Mouse (Mus musculus) hindbrain, embryonic 15.5 days (tissue): ENCODE results near the gene Il17rc. TPM values are rescaled to one million over a fixed set of nuclear protein-coding genes. Genes with fewer than 3 reads are reported as not detected.

Source experiments
- ATAC-seq: fragments of 200-750 bp; cut with Nextera tagmentation; 2 replicates; pipeline ENCODE4 v1.8.0; 2017; ENCODE audit warnings: low read depth, moderate number of reproducible peaks, moderate TSS enrichment; ENCODE audit not compliant: low FRiP score
- H3K27ac ChIP-seq: fragments of 300-500 bp; sonication (generic); replicated peaks from 2 replicates; pipeline ENCODE4 v1.5.1; 2015; ENCODE audit warnings: mild to moderate bottlenecking, inconsistent platforms
- H3K27me3 ChIP-seq: fragments of 300-500 bp; sonication (generic); 2 replicates; pipeline ENCODE4 v1.6.1; 2015; ENCODE audit warnings: control low read depth, inconsistent platforms
- H3K36me3 ChIP-seq: fragments of 300-500 bp; sonication (generic); 2 replicates; pipeline ENCODE4 v1.6.1; 2015; ENCODE audit warnings: control low read depth, inconsistent platforms
- H3K4me1 ChIP-seq: fragments of 300-500 bp; sonication (generic); replicated peaks from 2 replicates; pipeline ENCODE4 v1.6.1; 2015; ENCODE audit warnings: control low read depth, inconsistent platforms
- H3K4me2 ChIP-seq: fragments of 300-500 bp; sonication (generic); 2 replicates; pipeline ENCODE4 v1.6.1; 2015; ENCODE audit warnings: moderate library complexity, mild to moderate bottlenecking, inconsistent platforms
- H3K4me3 ChIP-seq: fragments of 300-500 bp; sonication (generic); 2 replicates; pipeline ENCODE4 v1.5.1; 2015; ENCODE audit warnings: mild to moderate bottlenecking, inconsistent platforms
- H3K9ac ChIP-seq: fragments of 300-500 bp; sonication (generic); 2 replicates; pipeline ENCODE4 v1.6.1; 2015; ENCODE audit warnings: inconsistent platforms
- H3K9me3 ChIP-seq: fragments of 300-500 bp; sonication (generic); 2 replicates; pipeline ENCODE4 v1.6.1; 2016; ENCODE audit warnings: control low read depth, inconsistent platforms
- WGBS: fragments of 180-500 bp; shearing (Covaris S2); methylation state at CpG from one replicate; pipeline ENCODE4 v1.1.7; 2015; 5-methylcytosine and 5-hydroxymethylcytosine counted together
- polyA plus RNA-seq: library from polyadenylated mRNA; unstranded; fragments of >200 nt; fragmentation: Nextera tagmentation; extraction: Ambion mirVana; gene quantifications from 2 replicates; pipeline ENCODE4 v1.2.1, GENCODE M21; 2015

The Il17rc gene
- polyA plus RNA-seq, 1 experiment from 2014 or later: 3.2 TPM

GRCm38 (mm10) chr6:113457952-113458534 is 13.2 kb upstream of the Il17rc start, which contains the start of gene Il17re:
Gene Il17re (plus strand): TSS chr6:113458484.
- WGBS: 86% methylated on average over 10 of the region's 10 CpGs
- Histone ChIP-seq H3K4me3 (no peak within 1 kb of the TSS), H3K27me3 (no peaks in the 10 kb centered on the region), H3K36me3 (no peaks in the 10 kb centered on the region), H3K4me2 (no peak within 1 kb of the TSS), H3K27ac (no peak within 1 kb of the TSS), H3K4me1 (no peaks in the 10 kb centered on the region), H3K9ac (no peak within 1 kb of the TSS), H3K9me3 (no peaks in the 10 kb centered on the region)
- no peak for ATAC-seq

DNA sequence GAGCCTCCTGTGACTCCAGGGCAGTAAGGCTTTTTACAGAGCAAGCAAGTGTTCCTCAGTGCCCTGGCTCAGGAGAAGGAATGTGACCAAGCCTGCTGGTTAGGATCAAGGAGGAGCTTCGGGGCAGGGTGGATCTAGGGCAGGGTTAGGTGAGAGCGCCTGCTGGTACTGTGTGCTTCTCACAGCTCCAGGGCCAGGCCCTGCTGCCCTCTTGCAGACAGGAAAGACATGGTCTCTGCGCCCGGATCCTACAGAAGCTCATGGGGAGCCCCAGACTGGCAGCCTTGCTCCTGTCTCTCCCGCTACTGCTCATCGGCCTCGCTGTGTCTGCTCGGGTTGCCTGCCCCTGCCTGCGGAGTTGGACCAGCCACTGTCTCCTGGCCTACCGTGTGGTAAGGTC is 12.6 kb upstream of the Il17rc start:
- WGBS: 65% methylated on average over 10 of the region's 10 CpGs
- Histone ChIP-seq H3K4me3 (no peak overlapping the region), H3K9me3 (no peaks in the 10 kb centered on the region), H3K27me3 (no peaks in the 10 kb centered on the region), H3K4me2 (no peak overlapping the region), H3K4me1 (no peaks in the 10 kb centered on the region), H3K36me3 (no peaks in the 10 kb centered on the region), H3K27ac (no peak overlapping the region), H3K9ac (no peak overlapping the region)
- ATAC-seq: no peak

- 0 out of 2 replicates have a peak, but pooled peaks cover 4% of the 10 kb centered on the region for H3K27me3 ChIP-seq
- H3K27ac ChIP-seq: no peak overlapping the region
- no peaks in the 10 kb centered on the region; the same call in 1 of the 2 replicates for H3K4me1 ChIP-seq
- no peak for ATAC-seq
- no peak overlapping the region for H3K4me3 ChIP-seq
- H3K9ac ChIP-seq: no peak overlapping the region
- WGBS: 72% methylated on average over 7 of the region's 7 CpGs
- no peaks in the 10 kb centered on the region for H3K9me3 ChIP-seq
- H3K4me2 ChIP-seq: no peak overlapping the region
- H3K36me3 ChIP-seq: no peaks in the 10 kb centered on the region
Measured at GRCm38 (mm10) chr6:113464040-113464439, 7.2 kb upstream of the Il17rc start.

GRCm38 (mm10) chr6:113465602-113466001 is 5.6 kb upstream of the Il17rc start:
- 54% methylated on average over 5 of the region's 5 CpGs for WGBS
- no peak overlapping the region for H3K27ac ChIP-seq
- H3K4me3 ChIP-seq: no peak overlapping the region
- no peak for ATAC-seq
- H3K36me3 ChIP-seq: no peaks in the 10 kb centered on the region
- no peaks in the 10 kb centered on the region for H3K9me3 ChIP-seq
- H3K4me1 ChIP-seq: peaks cover 9% of the 10 kb centered on the region
- H3K4me2 ChIP-seq: no peak overlapping the region
- H3K27me3 ChIP-seq: peaks cover 8% of the 10 kb centered on the region
- H3K9ac ChIP-seq: no peak overlapping the region

DNA sequence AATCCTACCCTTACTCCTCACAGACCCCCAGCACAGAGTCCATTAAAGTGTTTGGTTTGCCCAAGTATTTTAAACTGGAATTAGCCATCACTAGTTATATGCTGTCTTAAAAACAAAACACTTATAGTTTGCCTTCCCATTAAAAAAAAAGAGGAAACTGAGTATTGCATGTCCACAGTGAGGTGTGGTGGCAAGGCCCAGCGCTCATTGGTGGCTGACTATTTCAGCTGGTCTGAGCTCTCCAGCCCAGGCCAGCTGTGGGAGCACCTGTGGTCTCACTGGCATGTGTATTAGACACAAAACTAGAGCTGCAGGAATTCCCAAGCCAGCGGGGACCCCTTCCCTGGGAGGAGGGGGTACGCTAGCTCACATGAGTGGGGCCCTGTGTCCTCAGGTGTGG is 2.7 kb upstream of the Il17rc start:
- Histone ChIP-seq H3K4me2 (no peak overlapping the region), H3K9me3 (no peaks in the 10 kb centered on the region), H3K27ac (no peak overlapping the region), H3K9ac (no peak overlapping the region), H3K4me3 (no peak overlapping the region), H3K27me3 (peaks cover 22% of the 10 kb centered on the region), H3K4me1 (peaks cover 14% of the 10 kb centered on the region), H3K36me3 (no peaks in the 10 kb centered on the region)
- WGBS: 58% methylated on average over 3 of the region's 3 CpGs
- no peak for ATAC-seq

GRCm38 (mm10) chr6:113469021-113469420 is 2.2 kb upstream of the Il17rc start:
- H3K4me3 ChIP-seq: peak overlapping the region; percentile 38
- H3K36me3 ChIP-seq: no peaks in the 10 kb centered on the region
- 11% methylated on average over 9 of the region's 9 CpGs for WGBS
- no peaks in the 10 kb centered on the region for H3K9me3 ChIP-seq
- H3K4me2 ChIP-seq: peak overlapping the region; percentile 69
- peaks cover 22% of the 10 kb centered on the region for H3K27me3 ChIP-seq
- no peak overlapping the region for H3K27ac ChIP-seq
- H3K9ac ChIP-seq: peak overlapping the region; percentile 30; the same call in 1 of the 2 replicates
- peak; percentile 54 for ATAC-seq
- H3K4me1 ChIP-seq: peaks cover 14% of the 10 kb centered on the region

- ATAC-seq: peak; percentile 76
- H3K9ac ChIP-seq: peak overlapping the region; percentile 30; the same call in 1 of the 2 replicates
- no peak overlapping the region for H3K27ac ChIP-seq
- H3K4me2 ChIP-seq: peak overlapping the region; percentile 69
- H3K4me1 ChIP-seq: peaks cover 14% of the 10 kb centered on the region
- no peaks in the 10 kb centered on the region for H3K9me3 ChIP-seq
- 2% methylated on average over 31 of the region's 31 CpGs for WGBS
- H3K4me3 ChIP-seq: peak overlapping the region; percentile 38
- H3K36me3 ChIP-seq: no peaks in the 10 kb centered on the region
- H3K27me3 ChIP-seq: peaks cover 22% of the 10 kb centered on the region
Measured at GRCm38 (mm10) chr6:113469432-113469831, 1.8 kb upstream of the Il17rc start.

GRCm38 (mm10) chr6:113472061-113472460 is 834 bp downstream of the Il17rc start:
- 62% methylated on average over 10 of the region's 10 CpGs for WGBS
- no peak overlapping the region for H3K4me3 ChIP-seq
- H3K4me1 ChIP-seq: peaks cover 14% of the 10 kb centered on the region
- no peak overlapping the region for H3K27ac ChIP-seq
- ATAC-seq: no peak
- H3K4me2 ChIP-seq: no peak overlapping the region
- peaks cover 22% of the 10 kb centered on the region for H3K27me3 ChIP-seq
- no peaks in the 10 kb centered on the region for H3K9me3 ChIP-seq
- 0 out of 2 replicates have a peak overlapping the region, but pooled peaks have one; percentile 9 for H3K9ac ChIP-seq
- H3K36me3 ChIP-seq: no peaks in the 10 kb centered on the region

DNA sequence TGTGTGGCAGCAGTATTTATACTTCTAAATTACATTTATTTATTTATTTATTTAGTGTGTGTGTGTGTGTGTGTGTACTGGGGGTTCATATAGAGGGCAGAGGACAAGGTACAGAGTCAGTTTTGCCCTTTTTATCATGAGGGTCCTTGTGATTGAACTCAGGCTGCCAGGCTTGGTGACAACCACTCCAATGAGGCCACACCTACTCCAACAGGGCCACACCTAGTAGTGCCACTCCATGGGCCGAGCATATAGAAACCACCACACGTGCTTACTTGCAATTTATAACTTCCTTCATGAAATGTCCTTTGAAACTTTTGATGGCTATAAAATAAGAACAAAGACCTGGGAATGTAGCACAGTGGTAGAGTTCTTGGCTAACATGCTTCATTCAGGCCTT is 2.0 kb downstream of the Il17rc start:
- Histone ChIP-seq H3K27ac (no peak overlapping the region), H3K27me3 (peaks cover 18% of the 10 kb centered on the region), H3K4me3 (no peak overlapping the region), H3K9ac (no peak overlapping the region), H3K4me1 (peaks cover 14% of the 10 kb centered on the region), H3K4me2 (no peak overlapping the region), H3K36me3 (no peaks in the 10 kb centered on the region), H3K9me3 (no peaks in the 10 kb centered on the region)
- WGBS: 88% methylated on average over 2 of the region's 2 CpGs
- ATAC-seq: no peak

GRCm38 (mm10) chr6:113473715-113474114 is 2.5 kb downstream of the Il17rc start:
- Histone ChIP-seq H3K27ac (no peak overlapping the region), H3K4me2 (no peak overlapping the region), H3K4me1 (peaks cover 14% of the 10 kb centered on the region), H3K27me3 (peaks cover 18% of the 10 kb centered on the region), H3K9ac (no peak overlapping the region), H3K36me3 (no peaks in the 10 kb centered on the region), H3K9me3 (no peaks in the 10 kb centered on the region), H3K4me3 (no peak overlapping the region)
- 86% methylated on average over 6 of the region's 6 CpGs for WGBS
- no peak for ATAC-seq

GRCm38 (mm10) chr6:113477353-113477752 is 6.1 kb downstream of the Il17rc start:
- H3K27ac ChIP-seq: no peak overlapping the region
- ATAC-seq: no peak
- H3K9me3 ChIP-seq: no peaks in the 10 kb centered on the region
- no peak overlapping the region for H3K9ac ChIP-seq
- WGBS: 37% methylated on average over 7 of the region's 7 CpGs
- H3K4me1 ChIP-seq: peaks cover 12% of the 10 kb centered on the region
- H3K27me3 ChIP-seq: no peaks in the 10 kb centered on the region
- no peaks in the 10 kb centered on the region for H3K36me3 ChIP-seq
- H3K4me3 ChIP-seq: no peak overlapping the region
- no peak overlapping the region for H3K4me2 ChIP-seq

GRCm38 (mm10) chr6:113478906-113479305 is 7.7 kb downstream of the Il17rc start:
- Histone ChIP-seq H3K4me2 (no peak overlapping the region), H3K4me1 (peaks cover 19% of the 10 kb centered on the region), H3K27ac (no peak overlapping the region), H3K36me3 (no peaks in the 10 kb centered on the region), H3K9me3 (no peaks in the 10 kb centered on the region), H3K9ac (no peak overlapping the region), H3K27me3 (no peaks in the 10 kb centered on the region), H3K4me3 (no peak overlapping the region)
- 81% methylated on average over 10 of the region's 10 CpGs for WGBS
- ATAC-seq: no peak
